Mouse (Mus musculus): ENCODE data around the gene Rps6ka5. TPM values are rescaled to one million over a fixed set of nuclear protein-coding genes. Genes with fewer than 3 reads are reported as not detected.
A peak's percentile ranks its signal among the peaks of the same experiment; 100 is the strongest.

The Rps6ka5 gene
- total and polyA plus RNA-seq, 3 experiments: 0.92 to 3.3 TPM; not detected in 1

GRCm38 (mm10) chr12:100517371-100517770, 209.4 kb downstream of the Rps6ka5 start:
- DNase-seq (ENCODE audit: low read depth, low spot score): no peak
- Histone ChIP-seq H3K9ac (ENCODE audit: control insufficient read depth, low read depth, low read length, poor library complexity, severe bottlenecking) (no peak overlapping the region), H3K4me1 (ENCODE audit: control insufficient read depth in 1 of 2, insufficient read depth in 2 of 2, low read length in 2 of 2) (peaks cover 0 to 5% of the 10 kb centered on the region in 2 experiments; a peak in 3 of 4 replicates), H3K27ac (ENCODE audit: control insufficient read depth, low read depth, low read length) (no peak overlapping the region), H3K4me3 (ENCODE audit: control insufficient read depth in 1 of 2, insufficient read depth in 1 of 2, low read depth in 2 of 2, low read length in 2 of 2) (no peak overlapping the region), H3K36me3 (ENCODE audit: control insufficient read depth in 1 of 2, insufficient read depth in 2 of 2, low read length in 2 of 2) (peaks cover 0 to 3% of the 10 kb centered on the region in 2 experiments; a peak in 1 of 4 replicates), H3K27me3 (ENCODE audit: control insufficient read depth in 1 of 2, insufficient read depth in 2 of 2, low read length in 2 of 2) (no peaks in the 10 kb centered on the region), H3K79me2 (ENCODE audit: control insufficient read depth, insufficient read depth, low read length, poor library complexity) (peaks cover 11% of the 10 kb centered on the region), H3K9me3 (replicated peaks; ENCODE audit: insufficient read depth, low read length) (no peaks in the 10 kb centered on the region)
- TF ChIP-seq NELFE (IDR thresholded peaks at IDR 0.05; ENCODE audit: low read depth, low read length): no peak
- TF ChIP-seq CHD1 (IDR thresholded peaks at IDR 0.05; ENCODE audit: low read depth, low read length): no peak
- no peak for TF ChIP-seq CTCF (IDR thresholded peaks at IDR 0.05 in 2 of 3, conservative IDR thresholded peaks at IDR 0.05 in 1 of 3; ENCODE audit: control insufficient read depth in 1 of 3, insufficient read depth in 1 of 3, low read depth in 2 of 3, low read length in 3 of 3, poor library complexity in 1 of 3, severe bottlenecking in 1 of 3)
- no peak for TF ChIP-seq KAT2A (conservative IDR thresholded peaks at IDR 0.05; ENCODE audit: low read depth, low read length)
- no peak for TF ChIP-seq ZKSCAN1 (IDR thresholded peaks at IDR 0.05; ENCODE audit: low read depth, low read length)
- no peak for TF ChIP-seq HCFC1 (IDR thresholded peaks at IDR 0.05; ENCODE audit: low read depth, low read length)
- no peak for TF ChIP-seq SMC3 (IDR thresholded peaks at IDR 0.05; ENCODE audit: low read depth, low read length)
- TF ChIP-seq MAFK (IDR thresholded peaks at IDR 0.05; ENCODE audit: borderline replicate concordance, low read depth, low read length): no peak
- TF ChIP-seq JUND (IDR thresholded peaks at IDR 0.05; ENCODE audit: low read depth, low read length): no peak
- no peak for TF ChIP-seq ETS1 (IDR thresholded peaks at IDR 0.05; ENCODE audit: low read depth, low read length)
- no peak for TF ChIP-seq BHLHE40 (IDR thresholded peaks at IDR 0.05; ENCODE audit: borderline replicate concordance, low read depth, low read length)
- TF ChIP-seq ZC3H11A (IDR thresholded peaks at IDR 0.05; ENCODE audit: low read depth, low read length): no peak
- no peak for TF ChIP-seq EP300 (IDR thresholded peaks at IDR 0.05; ENCODE audit: low read depth in 1 of 2, low read length in 2 of 2)
- TF ChIP-seq NRF1 (IDR thresholded peaks at IDR 0.05; ENCODE audit: insufficient read depth, low read depth, low read length, poor library complexity, severe bottlenecking): no peak
- TF ChIP-seq E2F4 (IDR thresholded peaks at IDR 0.05; ENCODE audit: borderline replicate concordance, low read depth, low read length): no peak
- TF ChIP-seq POLR2AphosphoS2 (IDR thresholded peaks at IDR 0.05; ENCODE audit: low read length): no peak
- no peak for TF ChIP-seq UBTF (IDR thresholded peaks at IDR 0.05; ENCODE audit: borderline replicate concordance, insufficient read depth, low read depth, low read length)
- no peak for TF ChIP-seq GATA1 (IDR thresholded peaks at IDR 0.05; ENCODE audit: low read depth, low read length)

GRCm38 (mm10) chr12:100516161-100516838, 210.5 kb downstream of the Rps6ka5 start:
- Histone ChIP-seq H3K36me3 (ENCODE audit: control insufficient read depth in 1 of 2, insufficient read depth in 2 of 2, low read length in 2 of 2) (peaks cover 0 to 3% of the 10 kb centered on the region in 2 experiments; a peak in 1 of 4 replicates), H3K9me3 (replicated peaks; ENCODE audit: insufficient read depth, low read length) (no peaks in the 10 kb centered on the region), H3K4me1 (ENCODE audit: control insufficient read depth in 1 of 2, insufficient read depth in 2 of 2, low read length in 2 of 2) (peaks cover 0 to 5% of the 10 kb centered on the region in 2 experiments; a peak in 3 of 4 replicates), H3K79me2 (ENCODE audit: control insufficient read depth, insufficient read depth, low read length, poor library complexity) (peaks cover 11% of the 10 kb centered on the region), H3K27me3 (ENCODE audit: control insufficient read depth in 1 of 2, insufficient read depth in 2 of 2, low read length in 2 of 2) (no peaks in the 10 kb centered on the region), H3K9ac (ENCODE audit: control insufficient read depth, low read depth, low read length, poor library complexity, severe bottlenecking) (no peak overlapping the region), H3K27ac (ENCODE audit: control insufficient read depth, low read depth, low read length) (no peak overlapping the region), H3K4me3 (ENCODE audit: control insufficient read depth in 1 of 2, insufficient read depth in 1 of 2, low read depth in 2 of 2, low read length in 2 of 2) (no peak overlapping the region)
- peak; percentile 58 for DNase-seq (ENCODE audit: low read depth, low spot score)
- TF ChIP-seq CHD2 (IDR thresholded peaks at IDR 0.05; ENCODE audit: low read length) (no peak), TCF12 (IDR thresholded peaks at IDR 0.05; ENCODE audit: low read depth, low read length) (no peak), ETS1 (IDR thresholded peaks at IDR 0.05; ENCODE audit: low read depth, low read length) (no peak), MAX (IDR thresholded peaks at IDR 0.05; ENCODE audit: low read length) (no peak), ZMIZ1 (IDR thresholded peaks at IDR 0.05; ENCODE audit: low read depth, low read length) (no peak), E2F4 (IDR thresholded peaks at IDR 0.05; ENCODE audit: borderline replicate concordance, low read depth, low read length) (no peak), UBTF (IDR thresholded peaks at IDR 0.05; ENCODE audit: borderline replicate concordance, insufficient read depth, low read depth, low read length) (no peak), RCOR1 (IDR thresholded peaks at IDR 0.05; ENCODE audit: low read depth, low read length) (no peak), USF1 (IDR thresholded peaks at IDR 0.05; ENCODE audit: low read depth, low read length) (no peak), TBP (IDR thresholded peaks at IDR 0.05; ENCODE audit: low read depth, low read length) (no peak), POLR2AphosphoS2 (IDR thresholded peaks at IDR 0.05; ENCODE audit: low read length) (no peak), TAL1 (IDR thresholded peaks at IDR 0.05; ENCODE audit: low read length) (no peak), NELFE (IDR thresholded peaks at IDR 0.05; ENCODE audit: low read depth, low read length) (no peak), RAD21 (IDR thresholded peaks at IDR 0.05; ENCODE audit: low read depth, low read length) (no peak)

Data from MEL (cell line).